In the genomic region with DNA sequence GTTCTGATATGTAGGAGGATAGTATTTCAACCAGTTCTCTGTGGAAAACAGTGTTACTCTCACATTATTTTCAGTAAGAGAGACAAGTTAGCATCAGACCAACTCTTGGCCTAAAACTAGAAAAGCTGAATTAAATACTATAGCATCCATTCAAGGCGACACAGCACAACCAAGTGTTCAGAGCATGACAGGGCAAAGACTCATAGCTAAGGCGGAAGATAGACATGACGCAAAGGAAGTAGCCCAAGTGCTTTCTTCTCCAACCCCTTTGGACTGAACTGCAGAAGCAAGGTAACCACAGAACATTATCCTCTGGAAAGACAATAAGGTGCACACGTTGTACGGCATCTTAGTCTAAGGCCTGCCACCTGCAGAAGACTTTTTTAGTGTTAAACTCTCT, we compare ENCODE assay signal across 12 mouse cellular contexts.
DNase-seq lines count a peak whose midpoint lies in the region; ATAC-seq and TF ChIP-seq lines count a peak whose summit lies in the region.
"Had no signal": no experiment of that assay in that cellular context is flagged by ENCODE, and none has a peak within 500 bp of the region (broad histone marks: within the 10 kb centered on the region; RNA-seq: fewer than 3 reads in every experiment).

No protein-coding gene starts in this region.

- H3K4me1 ChIP-seq in heart, postnatal 0 days (ENCODE audit: control insufficient read depth, insufficient read depth) = no peaks in the 10 kb centered on the region
- no peaks in the 10 kb centered on the region for H3K4me1 ChIP-seq in midbrain, postnatal 0 days (ENCODE audit: insufficient read depth, low read length)
- H3K4me1 ChIP-seq in midbrain, embryonic 14.5 days (ENCODE audit: control insufficient read depth, insufficient read depth, low read length) = no peaks in the 10 kb centered on the region
- H3K4me1 ChIP-seq in stomach, postnatal 0 days (replicated peaks; ENCODE audit: control insufficient read depth, insufficient read depth) = no peaks in the 10 kb centered on the region
- H3K4me1 ChIP-seq: forebrain, embryonic 13.5 days; neural tube, embryonic 12.5 days had no signal

- H3K27ac ChIP-seq in heart, postnatal 0 days (ENCODE audit: low read depth) = no peak overlapping the region
- H3K27ac ChIP-seq in midbrain, postnatal 0 days (ENCODE audit: low read depth, low read length) = no peak overlapping the region
- no peak overlapping the region for H3K27ac ChIP-seq in midbrain, embryonic 14.5 days (replicated peaks; ENCODE audit: low read depth, low read length)
- no peak overlapping the region for H3K27ac ChIP-seq in stomach, postnatal 0 days (replicated peaks)
- H3K27ac ChIP-seq: forebrain, embryonic 13.5 days; macrophage; neural tube, embryonic 12.5 days had no signal

- TF ChIP-seq EP300 in heart, postnatal 0 days (IDR thresholded peaks at IDR 0.05; ENCODE audit: low read depth) = no peak
- no peak for TF ChIP-seq EP300 in stomach, postnatal 0 days (optimal IDR thresholded peaks at IDR 0.05)

- no peak for DNase-seq in heart, postnatal 0 days (ENCODE audit: low spot score)
- no peak for DNase-seq in heart, postnatal 25 days (ENCODE audit: low spot score)
- DNase-seq in midbrain, postnatal 0 days (ENCODE audit: low spot score) = peak; percentile 5
- DNase-seq in midbrain, embryonic 14.5 days = no peak
- peak; percentile 50 for DNase-seq in adipocyte (ENCODE audit: low spot score)
- DNase-seq in stomach, postnatal 0 days (ENCODE audit: low spot score) = no peak
- no peak for DNase-seq in urinary bladder, adult 2 months (ENCODE audit: low spot score)
- no peak for DNase-seq in cerebellum, postnatal 10 days
- DNase-seq: kidney, postnatal 25 days had no signal

- no peaks in the 10 kb centered on the region for H3K36me3 ChIP-seq in heart, postnatal 0 days (replicated peaks; ENCODE audit: control insufficient read depth, insufficient read depth, low read length)
- H3K36me3 ChIP-seq in midbrain, postnatal 0 days (ENCODE audit: insufficient read depth, low read length) = no peaks in the 10 kb centered on the region
- no peaks in the 10 kb centered on the region for H3K36me3 ChIP-seq in midbrain, embryonic 14.5 days (ENCODE audit: control insufficient read depth, insufficient read depth, low read length)
- H3K36me3 ChIP-seq in stomach, postnatal 0 days (ENCODE audit: control insufficient read depth, insufficient read depth, low read length) = no peaks in the 10 kb centered on the region
- H3K36me3 ChIP-seq: neural tube, embryonic 12.5 days had no signal

- ATAC-seq in heart, postnatal 0 days (ENCODE audit: insufficient read depth, low read depth) = no peak
- ATAC-seq in midbrain, postnatal 0 days (ENCODE audit: low FRiP score) = no peak
- no peak for ATAC-seq in midbrain, embryonic 14.5 days (ENCODE audit: low FRiP score, low TSS enrichment)
- no peak for ATAC-seq in stomach, postnatal 0 days (ENCODE audit: low FRiP score, low TSS enrichment)
- ATAC-seq: forebrain, embryonic 13.5 days had no signal

- WGBS in heart, postnatal 0 days = 82% methylated on average over 5 of the region's 5 CpGs
- WGBS in midbrain, postnatal 0 days = 94% methylated on average over 5 of the region's 5 CpGs
- 93% methylated on average over 5 of the region's 5 CpGs for WGBS in midbrain, embryonic 14.5 days
- WGBS in stomach, postnatal 0 days = 89% methylated on average over 5 of the region's 5 CpGs

- TF ChIP-seq CTCF in heart, postnatal 0 days (IDR thresholded peaks at IDR 0.05; ENCODE audit: low read depth) = peak; percentile 19
- peak; percentile 17; the same call in 1 of the 2 replicates for TF ChIP-seq CTCF in midbrain, postnatal 0 days (IDR thresholded peaks at IDR 0.05)
- peak; percentile 45 for TF ChIP-seq CTCF in stomach, postnatal 0 days (IDR thresholded peaks at IDR 0.05; ENCODE audit: low read depth)

- no peak overlapping the region for H3K4me2 ChIP-seq in heart, postnatal 0 days (ENCODE audit: low read depth, low read length)
- H3K4me2 ChIP-seq in midbrain, postnatal 0 days (ENCODE audit: low read depth, low read length, poor library complexity, severe bottlenecking) = no peak overlapping the region
- no peak overlapping the region for H3K4me2 ChIP-seq in midbrain, embryonic 14.5 days (ENCODE audit: low read length)
- no peak overlapping the region for H3K4me2 ChIP-seq in stomach, postnatal 0 days (replicated peaks; ENCODE audit: low read depth)
- H3K4me2 ChIP-seq: forebrain, embryonic 13.5 days; neural tube, embryonic 12.5 days had no signal

- intact Hi-C loops in heart, postnatal 25 days (cut with DNase I) = loop anchor here (5.0 to 10.0 kb wide), 4 partner anchors 77 to 321 kb away; partner anchors contain the start of genes Calcb, Pde3b and Psma1

- no peak overlapping the region for H3K9ac ChIP-seq in heart, postnatal 0 days (replicated peaks; ENCODE audit: low read depth, low read length)
- no peak overlapping the region for H3K9ac ChIP-seq in midbrain, postnatal 0 days (replicated peaks; ENCODE audit: low read length, poor library complexity, severe bottlenecking)
- no peak overlapping the region for H3K9ac ChIP-seq in midbrain, embryonic 14.5 days (replicated peaks; ENCODE audit: low read length)
- H3K9ac ChIP-seq in stomach, postnatal 0 days (ENCODE audit: low read length) = no peak overlapping the region
- H3K9ac ChIP-seq: forebrain, embryonic 13.5 days; neural tube, embryonic 12.5 days had no signal

- H3K4me3 ChIP-seq in heart, postnatal 0 days (ENCODE audit: low read depth, low read length) = no peak overlapping the region
- H3K4me3 ChIP-seq in midbrain, postnatal 0 days (ENCODE audit: low read depth, low read length) = no peak overlapping the region
- no peak overlapping the region for H3K4me3 ChIP-seq in midbrain, embryonic 14.5 days (replicated peaks; ENCODE audit: low read depth, low read length)
- H3K4me3 ChIP-seq in stomach, postnatal 0 days (ENCODE audit: low read depth, low read length) = no peak overlapping the region
- H3K4me3 ChIP-seq: forebrain, embryonic 13.5 days; neural tube, embryonic 12.5 days had no signal

- H3K9me3 ChIP-seq in heart, postnatal 0 days (replicated peaks; ENCODE audit: control insufficient read depth, low read length) = no peaks in the 10 kb centered on the region
- H3K9me3 ChIP-seq in midbrain, postnatal 0 days (ENCODE audit: low read length) = no peaks in the 10 kb centered on the region
- H3K9me3 ChIP-seq in midbrain, embryonic 14.5 days (ENCODE audit: control insufficient read depth, low read length) = no peaks in the 10 kb centered on the region
- no peaks in the 10 kb centered on the region for H3K9me3 ChIP-seq in stomach, postnatal 0 days (ENCODE audit: control insufficient read depth, low read length)
- H3K9me3 ChIP-seq: forebrain, embryonic 13.5 days; neural tube, embryonic 12.5 days had no signal

- no peaks in the 10 kb centered on the region for H3K27me3 ChIP-seq in heart, postnatal 0 days (ENCODE audit: control insufficient read depth, insufficient read depth, low read length)
- no peaks in the 10 kb centered on the region for H3K27me3 ChIP-seq in midbrain, postnatal 0 days (ENCODE audit: insufficient read depth, low read length)
- no peaks in the 10 kb centered on the region for H3K27me3 ChIP-seq in midbrain, embryonic 14.5 days (ENCODE audit: control insufficient read depth, insufficient read depth, low read length)
- no peaks in the 10 kb centered on the region for H3K27me3 ChIP-seq in stomach, postnatal 0 days (ENCODE audit: control insufficient read depth, insufficient read depth, low read length)
- H3K27me3 ChIP-seq: forebrain, embryonic 13.5 days; neural tube, embryonic 12.5 days had no signal

Comparison
In these comparisons a context has a peak if more than half of its experiments do, and no peak if none do; other contexts are left out.
1. DNase-seq: peak in midbrain, postnatal 0 days (single experiment) and adipocyte (single experiment); none in heart, postnatal 0 days (single experiment), heart, postnatal 25 days (single experiment), midbrain, embryonic 14.5 days (single experiment), stomach, postnatal 0 days (single experiment), urinary bladder, adult 2 months (single experiment) and cerebellum, postnatal 10 days (0 of 2).
2. Peak in every context shown above with its lines, with median percentiles within 50 percentile points of each other: CTCF ChIP-seq.